Mouse (Mus musculus) cortical plate, adult 2 months (tissue): ENCODE measurements around the gene Arhgef38.

Experiments used
- CTCF ChIP-seq: fragments of 200-500 bp; IDR thresholded peaks from 2 replicates; pipeline ENCODE4 v1.5.1; 2011; ENCODE audit warnings: mild to moderate bottlenecking, control low read depth, low read length; ENCODE audit not compliant: insufficient read depth; ENCODE audit errors: extremely low read depth
- POLR2A ChIP-seq: fragments of 200-500 bp; IDR thresholded peaks from 2 replicates; pipeline ENCODE4 v1.6.1; 2011; ENCODE audit warnings: mild to moderate bottlenecking, low read length, control low read depth; ENCODE audit not compliant: insufficient read depth; ENCODE audit errors: extremely low read depth

GRCm38 (mm10) chr3:133097936-133098335 is 136.8 kb downstream of the Arhgef38 start:
- TF ChIP-seq CTCF (no peak), POLR2A (no peak)
